Mouse (Mus musculus) lung, embryonic 14.5 days (tissue): ENCODE results near the gene 1700066M21Rik. TPM values are rescaled to one million over a fixed set of nuclear protein-coding genes. Genes with fewer than 3 reads are reported as not detected.

Experiments
- ATAC-seq: fragments of 200-750 bp; cut with Nextera tagmentation; 2 replicates; pipeline ENCODE4 v1.8.0; 2017; ENCODE audit warnings: mild to moderate bottlenecking, moderate TSS enrichment, moderate library complexity; ENCODE audit not compliant: insufficient read depth
- DNase-seq: peaks from one replicate; pipeline ENCODE4 v3.0.0-alpha.2; 2015
- H3K27ac ChIP-seq: fragments of 300-500 bp; sonication (generic); 2 replicates; pipeline ENCODE4 v1.5.1; 2014; ENCODE audit warnings: low read depth, mild to moderate bottlenecking, moderate library complexity
- H3K27me3 ChIP-seq: fragments of 300-500 bp; sonication (generic); 2 replicates; pipeline ENCODE4 v1.6.1; 2014; ENCODE audit warnings: low read length, control low read depth; ENCODE audit not compliant: insufficient read depth
- H3K36me3 ChIP-seq: fragments of 300-500 bp; sonication (generic); 2 replicates; pipeline ENCODE4 v1.6.1; 2014; ENCODE audit warnings: control low read depth; ENCODE audit not compliant: insufficient read depth
- H3K4me1 ChIP-seq: fragments of 300-500 bp; sonication (generic); 2 replicates; pipeline ENCODE4 v1.6.1; 2014; ENCODE audit warnings: antibody characterized with exemption, control low read depth; ENCODE audit not compliant: insufficient read depth
- H3K4me2 ChIP-seq: fragments of 300-500 bp; sonication (generic); 2 replicates; pipeline ENCODE4 v1.6.1; 2014; ENCODE audit warnings: mild to moderate bottlenecking
- H3K4me3 ChIP-seq: fragments of 300-500 bp; sonication (generic); 2 replicates; pipeline ENCODE4 v1.5.1; 2014; ENCODE audit warnings: low read depth, low read length
- H3K9ac ChIP-seq: fragments of 300-500 bp; sonication (generic); 2 replicates; pipeline ENCODE4 v1.6.1; 2014
- H3K9me3 ChIP-seq: fragments of 300-500 bp; sonication (generic); 2 replicates; pipeline ENCODE4 v1.6.1; 2016; ENCODE audit warnings: low read depth, low read length, control low read depth
- CTCF ChIP-seq: IDR thresholded peaks from 2 replicates; pipeline ENCODE4 v1.5.1; 2016; ENCODE audit warnings: antibody characterized with exemption, low read depth
- WGBS: fragments of 180-500 bp; shearing (Covaris S2); extraction: QIAGEN DNeasy Blood & Tissue Kit; methylation state at CpG from one replicate; pipeline ENCODE4 v1.1.7; 2014; 5-methylcytosine and 5-hydroxymethylcytosine counted together
- polyA plus RNA-seq: library from polyadenylated mRNA; unstranded; fragments of >200 nt; fragmentation: Nextera tagmentation; extraction: Ambion mirVana; gene quantifications from 2 replicates; pipeline ENCODE4 v1.2.1, GENCODE M21; 2014

The 1700066M21Rik gene
- polyA plus RNA-seq, 1 experiment from 2014 or later, result 15.8 TPM

- Histone ChIP-seq H3K4me3 (no peak overlapping the region), H3K4me1 (no peaks in the 10 kb centered on the region), H3K27me3 (no peaks in the 10 kb centered on the region), H3K9ac (no peak overlapping the region), H3K4me2 (no peak overlapping the region), H3K27ac (no peak overlapping the region), H3K9me3 (no peaks in the 10 kb centered on the region), H3K36me3 (peaks cover 51% of the 10 kb centered on the region)
- TF ChIP-seq CTCF, result peak; percentile 81
- 64% methylated on average over 3 of the region's 3 CpGs for WGBS
- peak; percentile 73 for DNase-seq
- no peak for ATAC-seq
Measured at GRCm38 (mm10) chr1:57394051-57394450, 16.6 kb downstream of the 1700066M21Rik start.

- H3K27ac ChIP-seq, result no peak overlapping the region
- no peaks in the 10 kb centered on the region for H3K4me1 ChIP-seq
- no peak overlapping the region for H3K4me2 ChIP-seq
- H3K36me3 ChIP-seq, result peaks cover 43% of the 10 kb centered on the region
- H3K9me3 ChIP-seq, result no peaks in the 10 kb centered on the region
- no peaks in the 10 kb centered on the region for H3K27me3 ChIP-seq
- no peak for TF ChIP-seq CTCF
- no peak overlapping the region for H3K4me3 ChIP-seq
- no peak for ATAC-seq
- H3K9ac ChIP-seq, result no peak overlapping the region
- no peak for DNase-seq
- 92% methylated on average over 2 of the region's 2 CpGs for WGBS
Measured at GRCm38 (mm10) chr1:57400321-57400720, 22.9 kb downstream of the 1700066M21Rik start.

DNA sequence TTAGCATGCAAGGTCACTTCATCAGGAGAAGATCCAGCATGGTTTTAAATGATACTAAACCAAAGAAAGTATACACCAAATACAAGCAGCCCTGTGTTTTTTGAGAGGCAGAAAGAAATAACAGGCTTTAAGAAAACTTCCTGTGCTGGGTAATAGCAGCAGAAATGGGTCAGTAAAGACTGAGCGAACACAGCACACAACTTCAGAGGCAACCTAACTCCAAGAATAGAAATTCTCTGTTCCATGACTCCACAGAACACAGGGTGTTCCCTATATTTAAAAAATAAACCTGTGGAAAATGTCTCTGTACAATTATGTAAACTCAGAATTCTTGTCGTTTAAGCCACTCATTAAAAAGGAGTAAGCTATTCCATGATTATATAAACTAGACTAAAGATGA is 23.5 kb downstream of the 1700066M21Rik start:
- no peak for DNase-seq
- Histone ChIP-seq H3K4me2 (no peak overlapping the region), H3K27ac (no peak overlapping the region), H3K9me3 (no peaks in the 10 kb centered on the region), H3K4me3 (no peak overlapping the region), H3K9ac (no peak overlapping the region), H3K27me3 (no peaks in the 10 kb centered on the region), H3K36me3 (peaks cover 41% of the 10 kb centered on the region), H3K4me1 (no peaks in the 10 kb centered on the region)
- 88% methylated on average over 2 of the region's 2 CpGs for WGBS
- no peak for TF ChIP-seq CTCF
- ATAC-seq, result no peak

DNA sequence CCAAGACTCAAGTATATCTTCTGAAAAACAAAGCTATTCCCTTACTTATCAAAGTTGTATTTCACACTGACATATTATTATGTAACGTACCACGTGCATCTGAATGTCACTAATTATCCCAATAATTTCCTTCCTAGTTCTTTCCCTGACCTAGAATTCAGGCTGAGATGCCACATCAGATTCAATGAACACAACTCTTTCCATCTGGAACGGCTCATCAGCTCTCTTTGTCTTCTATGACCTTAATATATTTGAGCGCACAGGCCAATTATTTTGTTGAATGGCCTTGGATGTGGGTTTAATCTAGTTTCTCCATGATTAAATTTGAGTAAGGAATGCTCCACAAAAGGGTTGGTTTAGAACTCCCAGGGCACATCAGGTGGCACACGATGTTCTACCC is 24.7 kb downstream of the 1700066M21Rik start:
- Histone ChIP-seq H3K27me3 (no peaks in the 10 kb centered on the region), H3K36me3 (peaks cover 31% of the 10 kb centered on the region), H3K9me3 (no peaks in the 10 kb centered on the region), H3K27ac (no peak overlapping the region), H3K4me2 (no peak overlapping the region), H3K4me3 (no peak overlapping the region), H3K9ac (no peak overlapping the region), H3K4me1 (no peaks in the 10 kb centered on the region)
- no peak for ATAC-seq
- no peak for TF ChIP-seq CTCF
- no peak for DNase-seq
- WGBS, result 90% methylated on average over 5 of the region's 5 CpGs

DNA sequence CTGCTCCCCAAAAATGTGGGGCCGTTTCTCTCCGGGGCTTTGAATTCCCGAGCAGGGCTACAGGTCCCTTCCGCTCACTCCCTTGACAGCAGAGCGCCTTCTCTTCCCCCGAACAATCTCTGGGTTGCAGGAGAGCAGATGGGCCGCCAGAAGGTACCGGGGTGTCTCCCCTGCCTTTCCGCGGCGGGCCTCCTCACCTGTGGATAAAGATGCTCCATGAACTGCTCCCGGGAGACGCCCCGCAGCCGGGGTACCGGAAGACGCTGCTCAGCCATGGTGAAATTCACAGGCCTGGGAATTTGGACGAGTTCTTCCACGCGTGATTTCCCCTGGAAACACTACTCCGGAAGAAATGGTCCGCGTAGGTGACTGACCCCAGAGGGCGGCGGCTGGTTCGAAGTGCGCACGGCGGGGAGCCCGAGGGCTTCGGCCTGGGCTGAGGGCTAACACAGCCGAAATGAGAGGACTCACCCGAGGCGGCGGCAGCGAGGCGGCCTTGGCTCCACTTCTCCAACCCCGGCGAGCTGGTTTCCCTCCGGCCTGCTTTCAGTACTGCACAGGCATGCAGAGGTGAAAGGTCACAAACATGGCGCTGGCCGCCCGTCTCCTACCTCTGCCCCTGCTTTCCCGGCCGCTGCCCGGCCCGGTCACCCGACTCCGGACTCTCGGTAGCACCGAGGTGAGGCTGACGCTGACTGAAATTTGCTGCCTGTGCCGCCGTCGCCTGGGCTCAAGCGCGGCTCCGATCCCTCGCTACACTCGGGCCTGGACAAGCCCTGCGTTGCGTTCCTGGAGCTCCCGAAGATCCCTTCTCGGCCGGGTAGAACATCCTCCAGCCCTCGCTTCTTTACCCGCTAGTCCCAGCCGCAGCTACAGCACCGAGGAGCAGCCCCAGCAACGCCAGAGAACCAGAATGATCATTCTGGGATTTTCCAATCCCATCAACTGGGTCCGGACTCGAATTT is 29.0 kb downstream of the 1700066M21Rik start, which contains the start of the genes Maip1 and Tyw5:
Gene Maip1 (plus strand): TSS at position 142 of the 965 bp plus-strand sequence.
Gene Tyw5 (minus strand): TSS at position 915 of the 965 bp plus-strand sequence.
- WGBS, result under 1% methylated on average over 71 of the region's 72 CpGs
- peak; percentile 15; the same call in 1 of the 2 replicates for TF ChIP-seq CTCF
- peak within 1 kb of the TSS; percentile 90 for H3K4me3 ChIP-seq
- peak; percentile 90 for DNase-seq
- H3K4me1 ChIP-seq, result peaks cover 15% of the 10 kb centered on the region
- H3K9ac ChIP-seq, result peak within 1 kb of the TSS; percentile 94
- H3K27me3 ChIP-seq, result no peaks in the 10 kb centered on the region
- peaks cover 4% of the 10 kb centered on the region; the same call in 1 of the 2 replicates for H3K36me3 ChIP-seq
- ATAC-seq, result peak; percentile 92
- H3K4me2 ChIP-seq, result peak within 1 kb of the TSS; percentile 75
- peak within 1 kb of the TSS; percentile 95 for H3K27ac ChIP-seq
- no peaks in the 10 kb centered on the region for H3K9me3 ChIP-seq

GRCm38 (mm10) chr1:57408994-57409393 is 31.6 kb downstream of the 1700066M21Rik start:
- no peaks in the 10 kb centered on the region for H3K27me3 ChIP-seq
- H3K4me2 ChIP-seq, result peak overlapping the region; percentile 75
- DNase-seq (no peak), ATAC-seq (no peak)
- H3K9me3 ChIP-seq, result no peaks in the 10 kb centered on the region
- H3K9ac ChIP-seq, result no peak overlapping the region
- WGBS, result 76% methylated on average over 2 of the region's 2 CpGs
- H3K4me1 ChIP-seq, result peaks cover 15% of the 10 kb centered on the region
- H3K27ac ChIP-seq, result no peak overlapping the region
- TF ChIP-seq CTCF, result no peak
- H3K36me3 ChIP-seq, result peaks cover 28% of the 10 kb centered on the region
- no peak overlapping the region for H3K4me3 ChIP-seq

GRCm38 (mm10) chr1:57413397-57413796 is 36.0 kb downstream of the 1700066M21Rik start:
- Histone ChIP-seq H3K9me3 (no peaks in the 10 kb centered on the region), H3K27ac (no peak overlapping the region), H3K9ac (no peak overlapping the region), H3K27me3 (no peaks in the 10 kb centered on the region), H3K36me3 (peaks cover 55% of the 10 kb centered on the region), H3K4me2 (no peak overlapping the region), H3K4me3 (no peak overlapping the region), H3K4me1 (peaks cover 4% of the 10 kb centered on the region)
- DNase-seq (no peak), ATAC-seq (no peak)
- 94% methylated on average over 2 of the region's 2 CpGs for WGBS
- no peak for TF ChIP-seq CTCF
